Mouse (Mus musculus): ENCODE data around the gene Ece2.

DNA sequence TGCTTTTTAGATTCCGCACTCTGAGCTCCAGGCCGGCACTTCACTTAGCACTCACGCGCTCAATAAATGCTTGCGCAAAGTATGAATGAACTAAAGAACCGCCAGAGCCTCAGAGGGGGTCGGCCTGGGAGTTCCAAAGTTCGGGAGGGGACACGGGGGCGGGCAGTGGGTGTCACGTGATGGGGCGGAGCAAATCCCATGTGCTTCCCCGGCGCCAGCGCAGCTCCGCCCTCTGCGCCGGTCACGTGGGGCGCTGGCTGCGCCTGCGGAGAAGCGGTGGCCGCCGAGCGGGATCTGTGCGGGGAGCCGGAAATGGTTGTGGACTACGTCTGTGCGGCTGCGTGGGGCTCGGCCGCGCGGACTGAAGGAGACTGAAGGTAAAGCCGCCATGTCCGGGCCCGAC, 42.9 kb downstream of the Ece2 start:
- TF ChIP-seq CTCF (conservative IDR thresholded peaks at IDR 0.05; ENCODE audit: low read length) (no peak), NANOG (IDR thresholded peaks at IDR 0.05; ENCODE audit: borderline replicate concordance, low read length) (no peak), POU5F1 (IDR thresholded peaks at IDR 0.05; ENCODE audit: borderline replicate concordance, low read length) (no peak)

Data from E14TG2a.4 (cell line).